Mouse (Mus musculus) erythroblast, embryonic 14.5 days (primary cell): ENCODE results near the gene Golph3l. TPM values are rescaled to one million over a fixed set of nuclear protein-coding genes. Genes with fewer than 3 reads are reported as not detected.
A peak's percentile ranks its signal among the peaks of the same experiment; 100 is the strongest.
"Not testable (repeated sequence)": the region's sequence is repeated elsewhere in the genome, so short reads cannot be mapped to it uniquely, and the experiment has no call there.

ENCODE experiments used
- H3K27me3 ChIP-seq: 2 replicates; pipeline ENCODE4 v1.6.1; 2012; ENCODE audit warnings: inconsistent platforms; ENCODE audit not compliant: control insufficient read depth
- H3K36me3 ChIP-seq: 2 replicates; pipeline ENCODE4 v1.6.1; 2012; ENCODE audit warnings: mild to moderate bottlenecking, inconsistent platforms; ENCODE audit not compliant: control insufficient read depth
- H3K4me1 ChIP-seq: 2 replicates; pipeline ENCODE4 v1.6.1; 2012; ENCODE audit warnings: inconsistent platforms; ENCODE audit not compliant: control insufficient read depth
- H3K4me3 ChIP-seq: replicated peaks from 2 replicates; pipeline ENCODE3; 2012; ENCODE audit warnings: moderate library complexity, mild to moderate bottlenecking, inconsistent platforms
- H3K9me3 ChIP-seq: 2 replicates; pipeline ENCODE4 v1.6.1; 2012; ENCODE audit warnings: low read length, inconsistent platforms, mixed read lengths; ENCODE audit not compliant: control insufficient read depth
- GATA1 ChIP-seq: IDR thresholded peaks from 2 replicates; pipeline ENCODE4 v1.6.1; 2012; ENCODE audit warnings: low read length, inconsistent platforms, mixed read lengths
- TAL1 ChIP-seq: IDR thresholded peaks from 3 replicates; pipeline ENCODE4 v1.6.1; 2012; ENCODE audit warnings: low read length, inconsistent platforms, mixed read lengths
- polyA plus RNA-seq: library from polyadenylated mRNA; stranded (reverse); fragments of >175 nt; gene quantifications from 2 replicates; pipeline ENCODE4 v1.2.3, GENCODE M21; 2012

The Golph3l gene
- polyA plus RNA-seq, 1 experiment = 0.99 TPM

DNA sequence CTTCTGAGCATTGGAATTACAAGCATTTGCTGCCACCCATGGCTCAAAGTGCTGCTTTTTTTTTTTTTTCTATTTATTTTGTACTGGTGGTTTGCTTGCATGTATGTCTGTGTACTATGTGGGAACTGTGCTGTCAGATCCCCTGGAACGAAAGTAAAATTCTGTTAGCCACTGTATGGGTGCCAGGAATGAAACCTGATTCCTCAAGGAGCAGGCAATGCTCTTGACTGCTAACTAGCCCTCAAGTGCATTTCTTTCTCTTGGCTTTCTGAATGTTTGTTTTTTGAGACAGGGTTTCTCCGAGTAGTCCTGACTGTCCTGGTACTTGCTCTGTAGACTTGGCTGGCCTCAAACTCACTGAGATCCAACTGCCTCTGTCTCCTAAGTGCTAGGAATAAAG, 26.9 kb upstream of the Golph3l start:
- peaks cover 8% of the 10 kb centered on the region; the same call in 1 of the 2 replicates for H3K27me3 ChIP-seq
- no peaks in the 10 kb centered on the region for H3K36me3 ChIP-seq
- peaks cover 2% of the 10 kb centered on the region for H3K4me1 ChIP-seq
- no peak for TF ChIP-seq TAL1
- no peak for TF ChIP-seq GATA1
- no peaks in the 10 kb centered on the region; the same call in 1 of the 2 replicates for H3K9me3 ChIP-seq
- H3K4me3 ChIP-seq = no peak overlapping the region

DNA sequence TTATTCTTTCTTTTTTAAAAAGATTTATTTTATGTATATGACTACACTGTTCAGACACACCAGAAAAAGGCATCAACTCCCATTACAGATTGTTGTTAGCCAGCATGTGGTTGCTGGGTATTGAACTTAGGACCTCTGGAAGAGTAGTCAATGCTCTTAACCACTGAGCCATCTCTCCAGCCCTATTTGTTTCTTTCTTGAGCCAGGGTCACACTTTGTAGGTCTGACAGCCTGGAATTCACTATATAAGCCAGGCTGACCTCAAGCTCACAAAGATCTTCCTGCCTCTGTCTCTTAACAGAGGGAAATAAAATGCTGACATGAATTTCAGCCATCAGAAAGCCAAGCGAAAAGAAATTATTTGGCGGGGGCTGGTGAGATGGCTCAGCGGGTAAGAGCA, 19.1 kb upstream of the Golph3l start:
- H3K27me3 ChIP-seq = no peaks in the 10 kb centered on the region
- no peaks in the 10 kb centered on the region for H3K36me3 ChIP-seq
- no peak for TF ChIP-seq GATA1
- TF ChIP-seq TAL1 = no peak
- no peak overlapping the region for H3K4me3 ChIP-seq
- peaks cover 2% of the 10 kb centered on the region for H3K4me1 ChIP-seq
- H3K9me3 ChIP-seq = no peaks in the 10 kb centered on the region

DNA sequence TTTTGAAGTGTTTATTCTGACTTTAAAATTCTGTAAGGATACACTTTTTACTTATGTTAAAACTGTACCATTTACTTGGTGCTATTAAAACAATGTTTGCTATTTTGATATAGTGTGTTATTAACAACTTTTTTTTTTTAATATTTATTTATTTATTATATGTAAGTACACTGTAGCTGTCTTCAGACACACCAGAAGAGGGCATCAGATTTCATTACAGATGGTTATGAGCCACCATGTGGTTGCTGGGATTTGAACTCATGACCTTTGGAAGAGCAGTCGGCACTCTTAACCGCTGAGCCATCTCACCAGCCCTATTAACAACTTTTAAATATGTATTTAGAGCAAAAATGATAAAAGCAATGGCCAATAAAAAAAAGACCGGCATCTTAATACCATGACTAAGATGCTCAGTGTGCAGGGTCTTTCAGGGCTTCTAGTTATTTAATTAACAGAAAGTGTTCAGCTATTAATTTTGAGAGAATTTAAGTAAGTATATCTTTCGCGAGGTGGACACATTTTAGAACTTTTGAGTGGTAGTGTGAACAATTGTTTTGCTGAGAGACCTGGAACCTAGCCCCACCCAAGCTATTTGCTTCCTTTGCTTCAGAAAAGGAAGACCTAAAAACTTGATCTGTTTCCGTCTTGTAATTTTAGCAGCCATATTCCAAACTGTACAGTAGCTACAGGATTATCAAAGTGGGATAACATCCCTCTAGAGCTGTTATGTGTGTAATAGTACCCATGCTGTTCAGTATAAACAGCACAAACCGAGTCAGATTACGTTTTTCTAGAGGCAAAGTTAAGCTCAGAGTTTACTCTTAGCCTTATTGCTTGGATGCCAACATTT, 755 bp upstream of the Golph3l start:
- Histone ChIP-seq H3K9me3 (no peaks in the 10 kb centered on the region), H3K27me3 (no peaks in the 10 kb centered on the region; the same call in 1 of the 2 replicates), H3K4me1 (peaks cover 28% of the 10 kb centered on the region), H3K4me3 (peak overlapping the region; percentile 88), H3K36me3 (peaks cover 33% of the 10 kb centered on the region)
- no peak for TF ChIP-seq TAL1
- no peak for TF ChIP-seq GATA1

DNA sequence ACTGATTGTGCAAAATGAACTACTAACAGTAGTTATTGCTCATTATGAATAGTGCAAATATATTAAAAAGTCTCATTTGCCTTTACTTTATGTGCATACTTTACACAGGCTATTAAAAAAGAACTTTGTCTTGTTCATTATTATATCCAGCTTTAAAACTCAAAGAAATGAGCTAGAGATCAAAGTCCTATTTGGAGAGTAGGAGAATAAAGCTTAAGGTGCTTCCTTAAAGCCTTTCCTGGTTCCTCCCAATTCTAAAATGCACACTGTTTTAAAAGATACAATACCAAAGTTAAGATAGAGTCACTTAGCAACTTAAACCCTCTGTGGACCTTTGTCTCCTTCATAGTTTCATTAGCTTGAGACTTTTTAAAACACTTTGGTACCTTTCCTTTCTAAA, 10.0 kb downstream of the Golph3l start:
- peaks cover 94% of the 10 kb centered on the region for H3K36me3 ChIP-seq
- peaks cover 7% of the 10 kb centered on the region for H3K4me1 ChIP-seq
- no peaks in the 10 kb centered on the region for H3K27me3 ChIP-seq
- H3K9me3 ChIP-seq = no peaks in the 10 kb centered on the region
- TF ChIP-seq GATA1 (no peak), TAL1 (no peak)
- no peak overlapping the region for H3K4me3 ChIP-seq

GRCm38 (mm10) chr3:95601287-95601686, 12.6 kb downstream of the Golph3l start:
- H3K9me3 ChIP-seq = no peaks in the 10 kb centered on the region
- H3K27me3 ChIP-seq = no peaks in the 10 kb centered on the region
- H3K36me3 ChIP-seq = peaks cover 93% of the 10 kb centered on the region

GRCm38 (mm10) chr3:95606096-95606495, 17.4 kb downstream of the Golph3l start:
- TF ChIP-seq TAL1 (no peak), GATA1 (no peak)
- Histone ChIP-seq H3K36me3 (peaks cover 97% of the 10 kb centered on the region), H3K27me3 (no peaks in the 10 kb centered on the region), H3K9me3 (no peaks in the 10 kb centered on the region), H3K4me3 (no peak overlapping the region), H3K4me1 (no peaks in the 10 kb centered on the region)

More at GRCm38 (mm10) chr3:95601287-95601686, 12.6 kb downstream of the Golph3l start:
- TF ChIP-seq GATA1 (no peak), TAL1 (no peak)
- Histone ChIP-seq H3K4me3 (no peak overlapping the region), H3K4me1 (peaks cover 2% of the 10 kb centered on the region)

GRCm38 (mm10) chr3:95609195-95609594, 20.5 kb downstream of the Golph3l start:
- TF ChIP-seq TAL1 = no peak
- TF ChIP-seq GATA1 = no peak

GRCm38 (mm10) chr3:95613996-95614395, 25.3 kb downstream of the Golph3l start:
- TF ChIP-seq TAL1 (no peak), GATA1 (no peak)
- H3K4me1 ChIP-seq = no peaks in the 10 kb centered on the region
- no peaks in the 10 kb centered on the region for H3K9me3 ChIP-seq
- no peak overlapping the region for H3K4me3 ChIP-seq
- no peaks in the 10 kb centered on the region for H3K27me3 ChIP-seq
- peaks cover 92% of the 10 kb centered on the region for H3K36me3 ChIP-seq

More at GRCm38 (mm10) chr3:95609195-95609594, 20.5 kb downstream of the Golph3l start:
- Histone ChIP-seq H3K4me1 (no peaks in the 10 kb centered on the region), H3K4me3 (no peak overlapping the region), H3K36me3 (peaks cover 95% of the 10 kb centered on the region), H3K9me3 (no peaks in the 10 kb centered on the region), H3K27me3 (no peaks in the 10 kb centered on the region)

- H3K36me3 ChIP-seq = peaks cover 92% of the 10 kb centered on the region
- H3K4me3 ChIP-seq = no peak overlapping the region
- TF ChIP-seq GATA1 (no peak), TAL1 (no peak)
These were observed 29.8 kb downstream of the Golph3l start for GRCm38 (mm10) chr3:95618511-95618910.

GRCm38 (mm10) chr3:95621241-95621640, 32.5 kb downstream of the Golph3l start:
- H3K9me3 ChIP-seq = no peaks in the 10 kb centered on the region
- H3K36me3 ChIP-seq = peaks cover 75% of the 10 kb centered on the region
- H3K4me3 ChIP-seq = no peak overlapping the region
- peaks cover 23% of the 10 kb centered on the region for H3K4me1 ChIP-seq
- TF ChIP-seq TAL1 (no peak), GATA1 (no peak)
- H3K27me3 ChIP-seq = no peaks in the 10 kb centered on the region

More at GRCm38 (mm10) chr3:95618511-95618910, 29.8 kb downstream of the Golph3l start:
- no peaks in the 10 kb centered on the region for H3K27me3 ChIP-seq
- H3K9me3 ChIP-seq = no peaks in the 10 kb centered on the region
- H3K4me1 ChIP-seq = peaks cover 6% of the 10 kb centered on the region

DNA sequence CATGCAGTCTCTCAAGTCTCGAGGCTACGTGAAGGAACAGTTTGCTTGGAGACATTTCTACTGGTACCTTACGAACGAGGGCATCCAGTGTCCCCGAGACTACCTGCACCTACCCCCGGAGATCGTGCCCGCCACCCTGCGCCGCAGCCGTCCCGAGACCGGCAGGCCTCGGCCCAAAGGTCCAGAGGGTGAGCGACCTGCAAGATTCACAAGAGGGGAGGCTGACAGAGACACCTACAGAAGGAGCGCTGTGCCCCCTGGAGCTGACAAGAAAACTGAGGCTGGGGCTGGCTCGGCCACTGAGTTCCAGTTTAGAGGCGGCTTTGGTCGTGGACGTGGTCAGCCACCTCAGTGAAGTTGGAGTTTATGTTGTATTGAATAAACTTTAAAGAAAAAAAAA, 33.7 kb downstream of the Golph3l start:
- Histone ChIP-seq H3K4me1 (peaks cover 35% of the 10 kb centered on the region), H3K36me3 (peaks cover 75% of the 10 kb centered on the region)
- not testable (repeated sequence) for H3K4me3 ChIP-seq, H3K9me3 ChIP-seq, H3K27me3 ChIP-seq
